Mouse (Mus musculus): ENCODE data around the gene Wdr75.

DNA sequence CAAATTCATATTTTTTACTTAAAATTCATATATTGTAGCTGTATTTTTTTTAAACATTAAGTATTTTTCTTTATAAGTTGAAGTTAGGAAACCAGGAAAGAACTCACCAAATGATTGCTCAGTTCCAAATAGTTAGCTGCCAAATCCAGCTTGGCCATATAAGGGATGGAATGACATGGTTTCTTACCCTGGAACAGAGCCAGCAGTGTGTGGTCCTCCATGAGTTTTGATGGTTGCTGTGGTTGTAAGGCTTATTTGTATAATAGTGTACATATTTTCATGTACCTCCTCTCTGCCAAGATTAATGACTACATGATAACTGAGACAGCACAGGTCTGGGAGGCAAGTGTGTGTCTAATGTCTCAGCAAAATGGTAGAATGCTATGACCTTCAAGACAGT lies 38.3 kb upstream of the Wdr75 start:
- TF ChIP-seq CTCF (IDR thresholded peaks at IDR 0.05; ENCODE audit: insufficient read depth, low read length) (no peak), POLR2A (IDR thresholded peaks at IDR 0.05; ENCODE audit: borderline replicate concordance, extremely low read depth, low read depth, low read length) (no peak)

All from lung, adult 2 months (tissue).